ENCODE assay signal across 8 mouse cellular contexts in the genomic region with DNA sequence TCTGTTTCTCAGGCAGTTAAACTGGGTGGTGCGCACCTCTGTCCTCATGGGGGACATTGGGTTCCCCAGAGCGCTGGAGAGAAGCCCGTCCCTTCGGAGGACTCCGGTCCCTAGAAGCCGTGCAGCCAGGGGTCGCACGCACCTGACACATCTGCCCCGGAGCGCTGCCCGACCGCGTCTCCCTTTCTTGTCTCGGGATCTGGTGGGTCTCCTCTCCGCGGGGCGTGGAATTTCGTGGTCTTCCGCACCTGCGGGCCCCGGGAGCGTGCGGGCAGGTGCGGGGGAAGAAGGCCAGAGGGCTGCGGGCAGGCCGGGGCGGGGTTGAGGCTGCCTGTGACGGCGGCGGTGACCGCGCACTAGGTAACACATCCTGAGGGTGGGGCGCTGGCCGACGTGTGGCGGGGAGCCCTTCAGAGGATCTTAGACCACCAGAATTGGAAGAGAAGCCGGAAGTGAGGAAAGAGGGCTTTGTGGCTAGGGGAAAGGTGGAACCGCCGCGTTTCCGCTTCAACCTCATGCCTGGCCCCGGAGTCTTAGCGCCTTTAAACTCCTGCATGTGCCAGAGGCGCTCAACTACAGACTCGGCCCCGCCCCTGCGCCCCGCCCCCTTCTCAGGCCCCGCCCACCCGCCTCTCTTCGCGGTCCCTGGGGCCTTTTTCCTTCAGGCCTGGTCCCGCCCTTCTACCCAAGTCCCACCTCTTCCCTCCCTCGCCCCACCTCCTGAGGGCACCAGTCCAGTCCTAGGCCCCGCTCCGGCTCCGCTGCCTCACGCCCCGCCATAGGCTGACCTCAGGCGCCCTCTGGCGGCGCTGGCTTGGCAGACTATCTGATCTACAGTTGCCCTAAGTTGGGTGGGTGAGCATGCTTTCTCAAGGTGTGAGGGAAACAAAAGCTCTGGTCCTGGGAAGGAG. TPM values are rescaled to one million over a fixed set of nuclear protein-coding genes. Genes with fewer than 3 reads are reported as not detected.
DNase-seq lines count a peak whose midpoint lies in the region; ATAC-seq lines count a peak whose summit lies in the region.

4921507P07Rik (minus strand) TSS at position 332 of the 911 bp plus-strand sequence.

- peak within 1 kb of the TSS; percentile 76 for H3K9ac ChIP-seq in heart, embryonic 14.5 days (ENCODE audit: low read length)
- peak within 1 kb of the TSS; percentile 66 for H3K9ac ChIP-seq in liver, embryonic 11.5 days (ENCODE audit: low read depth, low read length)

- H3K36me3 ChIP-seq in heart, embryonic 14.5 days (ENCODE audit: control insufficient read depth, insufficient read depth, low read length): no peaks in the 10 kb centered on the region
- H3K36me3 ChIP-seq in liver, embryonic 11.5 days (ENCODE audit: control insufficient read depth, insufficient read depth, low read length): no peaks in the 10 kb centered on the region
- H3K36me3 ChIP-seq in splenic B cell, adult 2 months (ENCODE audit: control insufficient read depth, insufficient read depth, low read length, poor library complexity, severe bottlenecking): no peaks in the 10 kb centered on the region

- H3K4me1 ChIP-seq in heart, embryonic 14.5 days (ENCODE audit: control insufficient read depth in 2 of 2, insufficient read depth in 2 of 2, low read length in 2 of 2): peaks cover 9 to 17% of the 10 kb centered on the region in 2 experiments
- peaks cover 4% of the 10 kb centered on the region; the same call in 1 of the 2 replicates for H3K4me1 ChIP-seq in liver, embryonic 11.5 days (replicated peaks; ENCODE audit: control insufficient read depth, insufficient read depth, low read length)

- DNase-seq in CD8-positive naive resting alpha-beta T cell, adult 2 months (ENCODE audit: low read depth in 2 of 2, low spot score in 2 of 2): peak; percentile 85 to 88
- peak; percentile 92 for DNase-seq in c-Kit-positive CD71-negative TER-119-negative erythroid progenitor cells, embryonic 14.5 days (ENCODE audit: low read depth)
- peak; percentile 91 for DNase-seq in fibroblast of lung, adult 2 months (ENCODE audit: low read depth)
- peak; percentile 97 for DNase-seq in kidney, postnatal 10 days
- DNase-seq in liver, embryonic 11.5 days (ENCODE audit: low spot score): peak; percentile 90
- DNase-seq in naive thymus-derived CD4-positive, alpha-beta T cell, adult 2 months (ENCODE audit: low read depth): peak; percentile 94
- DNase-seq in splenic B cell, adult 2 months (ENCODE audit: low read depth, low spot score): peak; percentile 98

- H3K27ac ChIP-seq in heart, embryonic 14.5 days (replicated peaks in 1 of 2; ENCODE audit: control insufficient read depth in 1 of 2, insufficient read depth in 1 of 2, low read depth in 2 of 2, low read length in 2 of 2): 0 out of 4 replicates have a peak within 1 kb of the TSS, but pooled peaks of 1 of the 2 experiments have one; percentile 6
- H3K27ac ChIP-seq in liver, embryonic 11.5 days (ENCODE audit: low read depth, low read length): no peak within 1 kb of the TSS

- ATAC-seq in heart, embryonic 14.5 days (ENCODE audit: insufficient number of reproducible peaks, insufficient read depth, low FRiP score, low read depth): peak; percentile 98
- ATAC-seq in liver, embryonic 11.5 days (replicated peaks; ENCODE audit: low FRiP score): peak; percentile 100

- peak within 1 kb of the TSS; percentile 65 for H3K4me3 ChIP-seq in heart, embryonic 14.5 days (ENCODE audit: control insufficient read depth in 1 of 2, insufficient read depth in 1 of 2, low read depth in 1 of 2, low read length in 2 of 2)
- H3K4me3 ChIP-seq in liver, embryonic 11.5 days (ENCODE audit: low read depth, low read length): peak within 1 kb of the TSS; percentile 60

- H3K9me3 ChIP-seq in heart, embryonic 14.5 days (ENCODE audit: control insufficient read depth, low read length): no peaks in the 10 kb centered on the region
- 0 out of 2 replicates have a peak, but pooled peaks cover 2% of the 10 kb centered on the region for H3K9me3 ChIP-seq in liver, embryonic 11.5 days (ENCODE audit: control insufficient read depth, low read length)

- no peaks in the 10 kb centered on the region for H3K27me3 ChIP-seq in heart, embryonic 14.5 days (ENCODE audit: control insufficient read depth, insufficient read depth, low read length)
- no peaks in the 10 kb centered on the region for H3K27me3 ChIP-seq in liver, embryonic 11.5 days (replicated peaks; ENCODE audit: control insufficient read depth, insufficient read depth, low read length)
- no peaks in the 10 kb centered on the region for H3K27me3 ChIP-seq in splenic B cell, adult 2 months (ENCODE audit: control insufficient read depth, insufficient read depth, low read length, poor library complexity, severe bottlenecking)

- WGBS in heart, embryonic 14.5 days: under 1% methylated on average over 61 of the region's 62 CpGs
- WGBS in liver, embryonic 11.5 days: under 1% methylated on average over 58 of the region's 62 CpGs

- peak within 1 kb of the TSS; percentile 100 for H3K4me2 ChIP-seq in heart, embryonic 14.5 days (ENCODE audit: low read length)
- peak within 1 kb of the TSS; percentile 95 for H3K4me2 ChIP-seq in liver, embryonic 11.5 days

RNA-seq across cellular contexts. Expression of gene 4921507P07Rik, which starts in this region (rescaled TPM):
- 0.59 and 0.62 TPM in 2 replicates for polyA plus RNA-seq in heart, embryonic 14.5 days (2014; fragmentation: Nextera tagmentation; extraction: Ambion mirVana)
- polyA plus RNA-seq in liver, embryonic 11.5 days (2014; fragmentation: Nextera tagmentation; extraction: Ambion mirVana): 0.15 and 0.25 TPM in 2 replicates

Comparison
In these comparisons a context has a peak if more than half of its experiments do, and no peak if none do; other contexts are left out.
1. Peak in ATAC-seq, H3K4me3 ChIP-seq, H3K9ac ChIP-seq and H3K4me2 ChIP-seq in heart, embryonic 14.5 days; RNA of the gene not detected or under 1 TPM.
2. Peak in DNase-seq, ATAC-seq, H3K4me3 ChIP-seq, H3K9ac ChIP-seq and H3K4me2 ChIP-seq in liver, embryonic 11.5 days; RNA of the gene not detected or under 1 TPM.